Mouse (Mus musculus) heart, adult 8-10 months (tissue): ENCODE results near the gene Mcidas. TPM values are rescaled to one million over a fixed set of nuclear protein-coding genes. Genes with fewer than 3 reads are reported as not detected.
A peak's percentile ranks its signal among the peaks of the same experiment; 100 is the strongest.

Source experiments
- DNase-seq: peaks from one replicate; pipeline ENCODE4 v3.0.0; 2022; ENCODE audit warnings: low spot score
- total RNA-seq, 4 experiments: library from RNA; stranded (reverse); gene quantifications; 2 replicates each; pipeline ENCODE4 v1.2.4; 2022

Gene Mcidas
- total RNA-seq, result not detected

GRCm38 (mm10) chr13:112993531-112994152 lies at the start of gene Mcidas:
Gene Mcidas (plus strand): TSS chr13:112993845.
- DNase-seq, result no peak

DNA sequence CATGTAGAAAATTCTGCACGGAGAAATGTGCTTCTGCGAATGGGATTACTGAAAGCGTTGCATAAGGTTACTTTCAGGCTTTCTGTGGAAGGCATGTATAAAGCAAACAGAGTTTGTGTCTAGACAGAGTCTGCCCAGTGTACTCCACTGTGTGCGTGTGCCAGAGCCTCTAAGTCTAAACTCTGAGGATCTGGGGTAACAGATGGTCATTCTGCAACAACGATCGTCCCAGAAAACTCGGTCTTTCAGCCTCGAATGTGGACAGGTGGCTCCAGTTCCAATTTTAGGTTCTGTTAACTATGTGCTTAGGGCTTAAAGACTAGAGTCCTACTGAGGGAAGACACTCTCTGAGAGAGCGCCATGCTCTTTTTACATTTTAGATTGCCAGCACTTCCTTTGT lies 48.3 kb upstream of the Mcidas start:
- no peak for DNase-seq

DNA sequence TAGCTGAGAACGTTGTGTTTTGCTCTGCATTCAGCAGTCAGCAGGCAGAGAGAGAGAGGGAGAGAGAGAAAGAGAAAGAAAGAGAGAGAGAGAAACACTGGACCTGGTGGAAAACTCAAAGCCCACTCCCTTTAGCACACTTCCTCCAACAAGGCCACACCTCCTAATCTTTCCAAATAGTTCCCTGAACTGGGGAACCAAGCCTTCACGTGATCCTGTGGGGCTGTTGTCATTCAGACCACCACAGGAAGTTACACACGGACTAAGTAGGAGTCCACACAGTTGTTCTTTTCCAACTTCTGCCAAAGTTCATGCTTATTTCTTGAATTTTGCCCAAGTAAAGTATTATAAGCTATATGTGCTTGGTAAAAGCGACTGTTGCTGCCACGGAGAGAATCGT lies 47.7 kb upstream of the Mcidas start:
- DNase-seq, result no peak

DNA sequence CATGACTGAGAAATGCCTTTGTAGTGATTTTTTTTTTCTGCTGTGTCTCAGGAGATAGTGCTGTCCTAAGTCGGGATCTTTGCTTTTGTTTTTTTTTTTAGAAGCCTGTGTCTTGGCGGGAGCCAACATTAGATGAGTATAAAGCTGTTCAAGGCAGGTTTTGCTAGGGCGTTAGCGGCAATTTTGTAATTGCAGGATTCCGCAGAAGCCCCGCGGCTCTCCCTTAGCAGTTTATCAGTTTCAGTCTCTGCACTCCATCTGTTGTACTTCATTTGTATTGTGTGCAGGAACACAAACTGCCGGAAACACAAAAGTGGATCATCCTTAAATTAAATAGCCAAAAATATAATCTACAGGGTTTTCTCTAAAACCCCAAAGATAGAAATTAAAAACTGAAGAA lies 39.6 kb upstream of the Mcidas start:
- no peak for DNase-seq

GRCm38 (mm10) chr13:112963081-112963480 lies 30.6 kb upstream of the Mcidas start:
- no peak for DNase-seq

GRCm38 (mm10) chr13:112964421-112964820 lies 29.2 kb upstream of the Mcidas start:
- no peak for DNase-seq

DNA sequence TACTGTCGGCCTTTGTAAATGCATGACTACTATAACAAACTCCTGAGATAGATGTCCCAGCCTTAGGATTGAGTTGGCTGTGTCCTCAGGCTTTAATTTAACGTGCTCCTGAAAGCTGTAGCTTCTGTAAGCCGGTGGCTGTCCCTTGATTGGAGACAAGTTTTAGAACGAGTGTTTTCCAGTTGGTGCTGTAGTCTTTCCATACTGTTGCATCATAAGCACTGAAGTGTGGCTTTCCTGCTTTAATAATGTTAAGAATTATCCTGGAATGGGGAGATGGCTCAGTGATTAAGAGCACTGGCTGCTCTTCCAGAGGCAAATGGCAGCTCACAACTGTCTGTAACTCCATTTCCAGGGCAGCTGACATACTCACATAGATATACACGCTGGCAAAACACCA lies 26.4 kb upstream of the Mcidas start:
- no peak for DNase-seq

GRCm38 (mm10) chr13:112976720-112977119 lies 16.9 kb upstream of the Mcidas start:
- DNase-seq, result no peak

- no peak for DNase-seq
These were observed 7.8 kb upstream of the Mcidas start for GRCm38 (mm10) chr13:112985605-112986450.

- no peak for DNase-seq
These were observed 7.1 kb upstream of the Mcidas start for GRCm38 (mm10) chr13:112986451-112986950.

- peak; percentile 88 for DNase-seq
These were observed 6.1 kb upstream of the Mcidas start, which contains the start of gene Ccno for GRCm38 (mm10) chr13:112987532-112987943. Gene Ccno (plus strand): TSS chr13:112987802.

DNA sequence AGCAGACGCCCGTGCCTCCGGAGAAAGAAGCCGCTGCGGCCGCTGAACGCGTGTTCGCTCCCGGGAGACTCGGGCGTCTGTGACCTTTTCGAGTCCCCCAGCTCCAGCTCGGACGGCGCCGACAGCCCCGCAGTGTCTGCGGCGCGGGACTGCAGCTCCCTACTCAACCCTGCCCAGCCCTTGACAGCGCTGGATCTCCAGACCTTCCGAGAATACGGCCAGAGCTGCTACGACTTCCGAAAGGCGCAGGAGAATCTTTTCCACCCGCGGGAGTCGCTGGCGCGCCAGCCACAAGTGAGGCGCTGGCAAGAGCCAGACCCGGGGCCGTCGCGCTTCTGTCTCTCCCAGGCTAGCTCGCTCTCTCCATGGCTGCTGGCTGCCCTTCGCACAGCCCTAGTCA lies 5.7 kb upstream of the Mcidas start:
- DNase-seq, result no peak

DNA sequence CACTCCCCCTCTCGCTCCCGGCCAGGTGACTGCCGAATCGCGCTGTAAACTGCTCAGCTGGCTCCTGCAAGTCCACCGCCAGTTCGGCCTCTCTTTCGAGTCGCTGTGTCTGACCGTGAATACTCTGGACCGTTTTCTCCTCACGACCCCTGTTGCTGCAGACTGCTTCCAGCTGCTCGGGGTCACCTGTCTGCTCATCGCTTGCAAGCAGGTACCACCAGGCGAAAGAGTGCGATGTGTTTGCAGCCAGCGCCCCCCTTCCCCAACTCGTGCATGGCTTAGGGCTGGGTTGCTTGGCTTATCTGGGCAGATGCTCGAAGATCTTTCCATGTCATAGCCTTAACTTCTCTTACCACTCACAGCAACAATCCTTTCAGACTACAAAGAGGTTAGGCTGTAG lies 4.8 kb upstream of the Mcidas start:
- DNase-seq, result no peak

DNA sequence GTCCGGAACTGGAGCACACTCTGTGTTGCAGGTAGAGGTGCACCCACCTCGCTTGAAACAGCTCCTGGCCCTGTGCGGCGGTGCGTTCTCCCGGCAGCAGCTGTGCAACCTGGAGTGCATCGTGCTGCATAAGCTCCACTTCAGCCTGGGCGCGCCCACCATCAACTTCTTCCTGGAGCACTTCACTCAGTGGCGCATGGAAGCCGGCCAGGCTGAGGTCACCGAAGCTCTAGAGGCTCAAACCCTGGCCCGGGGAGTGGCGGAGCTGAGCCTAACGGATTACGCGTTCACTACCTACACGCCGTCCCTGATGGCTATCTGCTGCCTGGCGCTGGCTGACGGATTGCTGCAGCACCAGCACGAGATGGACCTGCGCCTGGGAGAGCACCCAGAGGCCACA lies 4.1 kb upstream of the Mcidas start:
- no peak for DNase-seq

DNA sequence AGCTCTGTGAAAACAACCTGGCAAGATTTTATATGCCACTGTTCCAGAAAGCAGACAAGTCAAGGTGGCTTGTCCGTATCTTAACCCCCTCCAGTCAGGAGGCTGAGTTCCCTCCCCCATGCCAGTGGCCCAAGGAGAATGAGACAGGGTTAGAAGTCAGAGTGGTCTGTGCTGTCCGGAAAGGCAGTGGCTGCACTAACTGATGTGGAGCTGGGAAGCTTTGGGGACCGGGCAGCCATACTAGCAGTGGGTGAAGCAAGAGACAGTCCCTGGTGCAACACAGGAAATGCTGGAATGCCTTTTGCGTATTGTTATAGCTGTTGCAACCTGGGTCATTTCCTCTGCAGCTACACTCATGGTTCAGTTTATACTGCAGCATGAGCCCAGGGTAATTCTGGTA lies 3.3 kb upstream of the Mcidas start:
- DNase-seq, result no peak

DNA sequence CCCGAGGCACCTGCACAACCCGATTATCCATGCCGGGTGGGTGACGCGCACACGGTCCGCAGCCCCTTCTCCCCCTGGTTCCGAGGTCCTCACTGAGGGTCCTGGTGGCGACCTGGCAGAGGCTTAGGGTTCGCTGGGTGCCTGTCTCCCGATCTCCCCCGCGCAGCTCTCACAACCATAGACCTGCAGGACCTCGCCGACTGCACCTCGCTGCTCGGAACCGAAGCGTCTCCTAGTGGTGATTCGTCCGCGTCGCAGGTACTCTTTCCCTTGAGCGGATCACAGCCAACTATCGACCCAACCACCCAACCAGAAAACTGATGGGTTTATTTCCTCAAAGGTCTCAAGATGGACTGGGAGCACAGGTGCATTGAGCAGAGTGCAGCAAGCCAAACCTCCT lies 546 bp downstream of the Mcidas start:
- no peak for DNase-seq

DNA sequence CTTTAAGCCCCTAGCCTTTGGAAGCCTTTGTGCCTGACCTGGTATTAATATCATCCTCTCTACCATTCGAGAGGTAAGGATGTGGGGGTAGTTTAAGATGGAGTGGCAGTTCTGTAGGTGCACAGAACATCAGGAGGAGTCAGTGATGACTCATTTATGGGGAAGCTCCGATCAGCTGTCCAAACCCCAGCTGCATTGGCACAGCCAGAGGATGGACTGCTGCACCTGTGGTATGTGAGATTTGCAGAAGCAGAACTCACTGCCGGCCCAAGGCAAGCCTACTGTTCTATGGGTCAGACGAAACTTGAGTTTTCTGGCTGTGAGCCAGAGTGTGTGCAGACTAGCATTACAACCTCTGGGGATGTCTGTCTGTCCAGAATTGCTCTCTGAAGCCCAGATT lies 2.8 kb downstream of the Mcidas start:
- DNase-seq, result no peak

GRCm38 (mm10) chr13:112997369-112997768 lies 3.7 kb downstream of the Mcidas start:
- no peak for DNase-seq

- DNase-seq, result no peak
These were observed 5.0 kb downstream of the Mcidas start for GRCm38 (mm10) chr13:112998427-112999201.

- no peak for DNase-seq
These were observed 6.4 kb downstream of the Mcidas start for GRCm38 (mm10) chr13:113000090-113000489.

- DNase-seq, result no peak
These were observed 7.1 kb downstream of the Mcidas start for GRCm38 (mm10) chr13:113000576-113001318.
